Mouse (Mus musculus) lung, embryonic 14.5 days (tissue): ENCODE measurements around the gene Gm6020. TPM values are rescaled to one million over a fixed set of nuclear protein-coding genes. Genes with fewer than 3 reads are reported as not detected.
"Not testable (repeated sequence)": the region's sequence is repeated elsewhere in the genome, so short reads cannot be mapped to it uniquely, and the experiment has no call there.

Source experiments
- ATAC-seq: fragments of 200-750 bp; cut with Nextera tagmentation; 2 replicates; pipeline ENCODE4 v1.8.0; 2017; ENCODE audit warnings: mild to moderate bottlenecking, moderate TSS enrichment, moderate library complexity; ENCODE audit not compliant: insufficient read depth
- DNase-seq: peaks from one replicate; pipeline ENCODE4 v3.0.0-alpha.2; 2015
- H3K27ac ChIP-seq: fragments of 300-500 bp; sonication (generic); 2 replicates; pipeline ENCODE4 v1.5.1; 2014; ENCODE audit warnings: low read depth, mild to moderate bottlenecking, moderate library complexity
- H3K27me3 ChIP-seq: fragments of 300-500 bp; sonication (generic); 2 replicates; pipeline ENCODE4 v1.6.1; 2014; ENCODE audit warnings: low read length, control low read depth; ENCODE audit not compliant: insufficient read depth
- H3K36me3 ChIP-seq: fragments of 300-500 bp; sonication (generic); 2 replicates; pipeline ENCODE4 v1.6.1; 2014; ENCODE audit warnings: control low read depth; ENCODE audit not compliant: insufficient read depth
- H3K4me1 ChIP-seq: fragments of 300-500 bp; sonication (generic); 2 replicates; pipeline ENCODE4 v1.6.1; 2014; ENCODE audit warnings: antibody characterized with exemption, control low read depth; ENCODE audit not compliant: insufficient read depth
- H3K4me2 ChIP-seq: fragments of 300-500 bp; sonication (generic); 2 replicates; pipeline ENCODE4 v1.6.1; 2014; ENCODE audit warnings: mild to moderate bottlenecking
- H3K4me3 ChIP-seq: fragments of 300-500 bp; sonication (generic); 2 replicates; pipeline ENCODE4 v1.5.1; 2014; ENCODE audit warnings: low read depth, low read length
- H3K9ac ChIP-seq: fragments of 300-500 bp; sonication (generic); 2 replicates; pipeline ENCODE4 v1.6.1; 2014
- H3K9me3 ChIP-seq: fragments of 300-500 bp; sonication (generic); 2 replicates; pipeline ENCODE4 v1.6.1; 2016; ENCODE audit warnings: low read depth, low read length, control low read depth
- CTCF ChIP-seq: IDR thresholded peaks from 2 replicates; pipeline ENCODE4 v1.5.1; 2016; ENCODE audit warnings: antibody characterized with exemption, low read depth
- WGBS: fragments of 180-500 bp; shearing (Covaris S2); extraction: QIAGEN DNeasy Blood & Tissue Kit; methylation state at CpG from one replicate; pipeline ENCODE4 v1.1.7; 2014; 5-methylcytosine and 5-hydroxymethylcytosine counted together
- polyA plus RNA-seq: library from polyadenylated mRNA; unstranded; fragments of >200 nt; fragmentation: Nextera tagmentation; extraction: Ambion mirVana; gene quantifications from 2 replicates; pipeline ENCODE4 v1.2.1, GENCODE M21; 2014

The Gm6020 gene
- polyA plus RNA-seq, 1 experiment from 2014 or later: not detected

DNA sequence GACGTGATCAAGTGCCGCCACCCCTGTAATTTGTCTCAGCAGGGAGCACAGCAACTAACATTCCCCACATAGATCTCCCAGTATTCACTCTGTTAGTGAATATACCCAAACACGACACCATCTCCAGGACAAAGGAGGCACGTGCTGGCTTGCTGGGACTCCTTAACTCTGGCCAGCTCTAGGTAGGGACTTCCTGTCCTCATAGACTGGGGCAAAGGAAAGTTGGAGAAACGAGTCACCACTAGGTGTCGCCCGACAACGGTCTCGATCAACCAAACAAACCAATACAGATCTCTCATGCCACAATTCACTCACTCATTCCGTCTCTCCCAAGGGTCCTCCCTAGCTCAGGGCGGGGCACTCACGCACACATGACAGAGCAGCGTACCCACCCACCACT, 15.6 kb downstream of the Gm6020 start:
- Histone ChIP-seq H3K4me3 (no peak overlapping the region), H3K9me3 (no peaks in the 10 kb centered on the region), H3K4me2 (no peak overlapping the region), H3K27ac (no peak overlapping the region), H3K4me1 (no peaks in the 10 kb centered on the region), H3K9ac (no peak overlapping the region), H3K36me3 (no peaks in the 10 kb centered on the region), H3K27me3 (no peaks in the 10 kb centered on the region)
- TF ChIP-seq CTCF: no peak; the same call in 1 of the 2 replicates
- DNase-seq (peak; percentile 96), ATAC-seq (no peak)
- WGBS: 15% methylated on average over 13 of the region's 13 CpGs

DNA sequence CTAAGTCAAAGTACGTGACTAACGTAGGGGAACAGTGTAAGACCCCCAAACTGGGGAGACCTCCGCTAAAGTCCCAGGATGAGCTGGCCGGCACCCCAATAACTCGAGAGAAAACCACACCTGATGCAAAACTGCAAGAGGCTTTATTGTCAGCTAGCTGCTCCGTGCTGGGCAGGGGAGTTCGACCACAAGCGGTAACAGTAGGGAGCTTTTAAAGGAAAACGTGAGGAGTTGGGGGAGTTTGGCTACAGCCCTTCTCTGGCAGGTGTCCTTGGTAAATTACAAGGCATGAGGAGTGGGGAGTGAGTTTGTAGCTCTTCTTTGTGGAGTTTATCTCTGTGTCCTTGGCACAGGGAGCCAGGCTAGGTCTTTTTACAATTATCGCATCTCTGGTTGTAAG, 16.1 kb downstream of the Gm6020 start:
- Histone ChIP-seq H3K4me3 (no peak overlapping the region), H3K27me3 (no peaks in the 10 kb centered on the region), H3K9me3 (no peaks in the 10 kb centered on the region), H3K4me1 (no peaks in the 10 kb centered on the region), H3K27ac (no peak overlapping the region), H3K36me3 (no peaks in the 10 kb centered on the region), H3K9ac (no peak overlapping the region), H3K4me2 (no peak overlapping the region)
- WGBS: 21% methylated on average over 10 of the region's 10 CpGs
- DNase-seq (peak; percentile 35), ATAC-seq (no peak)
- TF ChIP-seq CTCF: no peak

DNA sequence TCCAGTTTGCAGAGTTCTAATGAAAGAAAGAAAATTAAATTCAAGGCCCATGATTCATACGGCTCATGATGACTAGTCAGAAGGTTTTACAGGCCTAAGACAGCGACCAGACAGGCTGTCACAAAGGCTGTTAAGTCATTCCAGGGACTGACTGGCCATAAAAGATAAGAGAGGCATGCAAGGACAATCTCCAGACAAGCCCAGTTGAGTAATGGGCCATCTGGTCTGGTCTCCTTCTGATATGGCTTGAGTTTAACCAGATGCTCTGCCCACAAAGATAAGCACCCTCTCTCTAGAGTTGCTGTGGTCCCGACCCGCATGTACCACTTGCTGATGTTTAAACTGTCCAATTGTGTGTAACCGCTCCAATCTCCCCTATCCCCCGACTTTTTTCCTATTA, 23.8 kb downstream of the Gm6020 start:
- ATAC-seq, H3K4me3 ChIP-seq, H3K4me1 ChIP-seq, H3K27ac ChIP-seq, H3K36me3 ChIP-seq, H3K9ac ChIP-seq, H3K9me3 ChIP-seq, H3K4me2 ChIP-seq, DNase-seq, H3K27me3 ChIP-seq: not testable (repeated sequence)
- 69% methylated on average over 6 of the region's 6 CpGs for WGBS

DNA sequence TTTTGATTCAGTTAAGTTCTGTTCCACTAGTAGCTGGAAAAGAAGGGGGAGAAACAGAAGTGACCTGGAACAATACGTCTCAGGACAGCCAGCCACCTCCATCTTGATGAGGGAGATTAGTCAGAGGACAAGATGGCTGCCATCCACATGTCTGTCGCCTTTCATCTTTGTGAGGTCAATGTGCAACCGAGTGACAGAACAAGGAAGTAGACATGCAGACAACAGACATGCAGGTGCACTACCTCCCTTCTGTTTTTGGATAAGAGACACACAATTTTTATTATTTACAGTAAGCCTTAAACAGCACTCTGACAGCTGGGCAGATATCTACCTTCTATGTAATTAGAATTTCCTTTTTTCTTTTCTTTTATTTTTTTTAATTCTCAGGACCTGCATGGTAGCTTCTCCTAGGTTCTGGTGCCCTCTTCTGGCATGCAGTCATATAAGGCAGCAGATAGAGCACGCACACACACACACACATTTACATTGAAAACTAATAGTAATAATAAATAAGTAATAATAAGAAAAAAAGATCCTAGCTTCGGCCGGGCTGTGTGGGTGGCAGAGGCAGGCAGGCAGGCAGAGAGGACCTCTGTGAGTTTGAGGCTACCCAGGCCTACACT, 40.1 kb downstream of the Gm6020 start:
- DNase-seq: peak; percentile 13
- Histone ChIP-seq H3K9ac (no peak overlapping the region), H3K27me3 (no peaks in the 10 kb centered on the region), H3K4me1 (no peaks in the 10 kb centered on the region), H3K36me3 (no peaks in the 10 kb centered on the region), H3K4me3 (no peak overlapping the region), H3K27ac (no peak overlapping the region), H3K9me3 (peaks cover 5% of the 10 kb centered on the region; the same call in 1 of the 2 replicates), H3K4me2 (no peak overlapping the region)
- TF ChIP-seq CTCF: no peak
- WGBS: 90% methylated on average over 6 of the region's 6 CpGs
- ATAC-seq: no peak

DNA sequence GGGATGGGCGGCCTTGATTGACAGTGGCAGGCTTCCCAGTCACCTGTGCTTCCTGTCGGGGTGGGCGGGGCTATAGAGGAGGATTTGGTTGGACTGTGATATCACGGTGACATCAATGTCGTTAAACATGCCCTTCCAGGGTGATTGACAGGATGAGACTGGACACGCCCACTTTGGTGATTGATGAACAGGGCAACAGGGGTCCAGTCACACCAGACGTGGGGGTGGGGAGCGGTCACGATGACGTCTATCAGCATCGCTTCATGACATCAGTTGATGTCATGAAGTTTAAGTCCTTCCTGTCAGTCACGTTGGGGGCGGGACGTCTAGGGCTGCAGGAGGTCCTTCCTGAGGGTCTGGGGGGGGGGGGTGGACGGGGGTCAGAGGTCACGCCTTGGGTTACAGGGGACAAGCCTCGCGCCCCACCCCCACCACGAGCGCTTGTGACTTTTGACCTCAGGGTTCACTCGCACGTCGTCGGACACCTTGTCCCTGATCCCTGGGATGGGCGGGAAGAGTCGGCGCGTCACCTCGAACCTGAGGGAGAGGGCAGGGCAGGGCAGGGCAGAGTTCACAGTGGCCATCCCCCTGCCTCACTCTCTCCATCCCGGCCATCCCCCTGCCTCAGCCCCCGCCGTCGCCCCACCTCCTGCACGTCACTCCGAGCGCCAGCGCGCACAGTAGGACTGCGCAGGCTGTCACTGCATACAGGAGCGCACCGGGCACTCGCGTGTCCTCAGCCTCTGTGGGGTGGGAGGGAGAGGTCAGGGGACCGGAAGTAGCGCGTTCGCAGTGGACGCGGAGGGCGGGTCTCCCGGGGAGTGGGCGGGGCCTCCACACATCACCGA, 41.2 kb downstream of the Gm6020 start:
- Histone ChIP-seq H3K27ac (no peak overlapping the region), H3K4me1 (no peaks in the 10 kb centered on the region), H3K4me3 (peak overlapping the region; percentile 55), H3K36me3 (no peaks in the 10 kb centered on the region), H3K9me3 (peaks cover 5% of the 10 kb centered on the region; the same call in 1 of the 2 replicates), H3K27me3 (no peaks in the 10 kb centered on the region), H3K4me2 (peak overlapping the region; percentile 65), H3K9ac (no peak overlapping the region)
- peak; percentile 5 for ATAC-seq
- DNase-seq: peak; percentile 65
- WGBS: 36% methylated on average over 51 of the region's 53 CpGs
- TF ChIP-seq CTCF: no peak

DNA sequence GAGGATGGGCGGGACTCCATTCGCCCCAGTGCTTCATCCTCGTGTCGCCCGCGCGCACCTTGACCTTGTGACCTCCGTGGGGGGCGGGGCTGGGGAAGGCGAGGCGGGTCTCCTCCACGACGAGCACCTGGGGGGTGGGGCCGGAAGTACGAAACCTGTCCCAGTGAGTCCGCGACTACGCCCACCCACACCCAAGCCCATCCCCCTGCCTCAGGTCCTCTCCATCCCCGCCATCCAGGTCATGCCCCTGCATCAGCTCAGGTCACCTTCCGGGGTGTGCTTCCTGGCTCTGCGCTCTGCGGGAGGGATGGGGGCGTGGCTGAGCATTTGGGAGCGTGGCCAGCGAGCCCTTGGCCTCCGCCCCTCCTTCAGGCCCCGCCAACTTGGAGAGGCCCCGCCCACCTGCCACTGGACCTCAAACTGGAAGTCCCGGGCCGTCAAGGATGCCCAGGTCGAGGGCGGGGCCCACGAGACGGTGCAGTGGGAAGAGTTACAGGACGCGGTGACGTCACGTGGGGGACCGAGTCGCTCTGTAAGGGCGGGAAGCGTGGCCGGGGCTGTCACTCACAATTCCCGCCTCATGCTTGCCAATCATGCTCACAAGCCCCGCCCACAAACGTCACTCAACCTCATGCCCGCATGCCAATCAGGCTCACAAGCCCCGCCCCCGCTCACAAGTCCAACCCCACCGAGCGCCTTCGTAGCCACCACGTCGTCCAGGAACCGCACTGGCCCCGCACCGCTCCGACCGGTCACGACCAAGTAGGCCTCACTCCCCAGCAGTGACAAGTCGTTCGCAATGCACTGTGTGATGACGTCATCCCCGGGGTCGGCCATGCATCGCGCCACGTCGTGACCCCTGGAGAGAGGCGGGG, 42.1 kb downstream of the Gm6020 start:
- Histone ChIP-seq H3K9ac (no peak overlapping the region; the same call in 1 of the 2 replicates), H3K27ac (peak overlapping the region; percentile 92)
- TF ChIP-seq CTCF: no peak

More for the DNA sequence above, 42.1 kb downstream of the Gm6020 start:
- WGBS: 8% methylated on average over 70 of the region's 70 CpGs
- no peaks in the 10 kb centered on the region for H3K4me1 ChIP-seq
- peak overlapping the region; percentile 55 for H3K4me3 ChIP-seq
- peak; percentile 48 for ATAC-seq
- DNase-seq: peak; percentile 92
- H3K9me3 ChIP-seq: peaks cover 5% of the 10 kb centered on the region; the same call in 1 of the 2 replicates
- H3K4me2 ChIP-seq: peak overlapping the region; percentile 65
- no peaks in the 10 kb centered on the region for H3K27me3 ChIP-seq
- H3K36me3 ChIP-seq: no peaks in the 10 kb centered on the region
